Mouse (Mus musculus) MEL (cell line): ENCODE measurements around the gene Mtrf1l.

Experiments
- CTCF ChIP-seq, 3 experiments: IDR thresholded peaks in 2 of 3; conservative IDR thresholded peaks in 1 of 3; 2 replicates each; pipeline ENCODE4 v1.5.1; 2011 to 2012; ENCODE audit warnings: low read length in 3 of 3, low read depth in 2 of 3, mild to moderate bottlenecking in 2 of 3, improper control_type of control experiment in 1 of 3, inconsistent platforms in 1 of 3, mixed read lengths in 1 of 3, moderate library complexity in 1 of 3; ENCODE audit not compliant: control insufficient read depth in 1 of 3, insufficient read depth in 1 of 3, poor library complexity in 1 of 3, severe bottlenecking in 1 of 3
- EP300 ChIP-seq, 2 experiments: IDR thresholded peaks; 2 replicates each; pipeline ENCODE4 v1.6.1; 2011; ENCODE audit warnings: improper control_type of control experiment in 2 of 2, low read length in 2 of 2, low read depth in 1 of 2, mild to moderate bottlenecking in 1 of 2
- GABPA ChIP-seq: IDR thresholded peaks from 2 replicates; pipeline ENCODE4 v1.6.1; 2012; ENCODE audit warnings: low read depth, mild to moderate bottlenecking, inconsistent platforms, low read length, improper control_type of control experiment, moderate library complexity
- HCFC1 ChIP-seq: IDR thresholded peaks from 2 replicates; pipeline ENCODE4 v1.6.1; 2012; ENCODE audit warnings: low read depth, mild to moderate bottlenecking, inconsistent platforms, low read length, improper control_type of control experiment, moderate library complexity
- MAFK ChIP-seq: IDR thresholded peaks from 2 replicates; pipeline ENCODE4 v1.6.1; 2011; ENCODE audit warnings: low read depth, mild to moderate bottlenecking, low read length, improper control_type of control experiment, borderline replicate concordance
- MAX ChIP-seq: IDR thresholded peaks from 2 replicates; pipeline ENCODE4 v1.6.1; 2011; ENCODE audit warnings: low read length, improper control_type of control experiment
- MYB ChIP-seq: IDR thresholded peaks from 2 replicates; pipeline ENCODE4 v1.6.1; 2011; ENCODE audit warnings: mild to moderate bottlenecking, low read depth, low read length, improper control_type of control experiment
- POLR2A ChIP-seq, 2 experiments: IDR thresholded peaks; 2 replicates each; pipeline ENCODE4 v1.6.1; 2011 to 2012; ENCODE audit warnings: low read length in 2 of 2, mild to moderate bottlenecking in 2 of 2, control low read depth in 1 of 2, improper control_type of control experiment in 1 of 2, low read depth in 1 of 2, moderate library complexity in 1 of 2; ENCODE audit not compliant: control insufficient read depth in 1 of 2, insufficient read depth in 1 of 2, poor library complexity in 1 of 2
- SIN3A ChIP-seq: IDR thresholded peaks from 2 replicates; pipeline ENCODE4 v1.6.1; 2012; ENCODE audit warnings: low read length, improper control_type of control experiment, inconsistent platforms
- UBTF ChIP-seq: IDR thresholded peaks from 2 replicates; pipeline ENCODE4 v1.6.1; 2012; ENCODE audit warnings: low read depth, mild to moderate bottlenecking, inconsistent platforms, low read length, improper control_type of control experiment, moderate library complexity, borderline replicate concordance; ENCODE audit not compliant: insufficient read depth

GRCm38 (mm10) chr10:5806996-5807395 lies 16.7 kb downstream of the Mtrf1l start:
- TF ChIP-seq GABPA (no peak), CTCF (IDR thresholded peaks at IDR 0.05 in 2 of 3, conservative IDR thresholded peaks at IDR 0.05 in 1 of 3; ENCODE audit: control insufficient read depth in 1 of 3, insufficient read depth in 1 of 3, low read depth in 2 of 3, low read length in 3 of 3, poor library complexity in 1 of 3, severe bottlenecking in 1 of 3) (no peak), SIN3A (no peak; the same call in none of the 2 replicates), UBTF (no peak), POLR2A (IDR thresholded peaks at IDR 0.05; ENCODE audit: control insufficient read depth in 1 of 2, insufficient read depth in 1 of 2, low read depth in 1 of 2, low read length in 2 of 2, poor library complexity in 1 of 2) (0 out of 4 replicates have a peak, but pooled peaks of 1 of the 2 experiments have one; percentile 19), MYB (no peak), EP300 (IDR thresholded peaks at IDR 0.05; ENCODE audit: low read depth in 1 of 2, low read length in 2 of 2) (no peak; a peak in 1 of 4 replicates), MAFK (no peak), MAX (no peak), HCFC1 (no peak)
